Mouse (Mus musculus): ENCODE results near the gene BC051019.

BC051019 gene

DNA sequence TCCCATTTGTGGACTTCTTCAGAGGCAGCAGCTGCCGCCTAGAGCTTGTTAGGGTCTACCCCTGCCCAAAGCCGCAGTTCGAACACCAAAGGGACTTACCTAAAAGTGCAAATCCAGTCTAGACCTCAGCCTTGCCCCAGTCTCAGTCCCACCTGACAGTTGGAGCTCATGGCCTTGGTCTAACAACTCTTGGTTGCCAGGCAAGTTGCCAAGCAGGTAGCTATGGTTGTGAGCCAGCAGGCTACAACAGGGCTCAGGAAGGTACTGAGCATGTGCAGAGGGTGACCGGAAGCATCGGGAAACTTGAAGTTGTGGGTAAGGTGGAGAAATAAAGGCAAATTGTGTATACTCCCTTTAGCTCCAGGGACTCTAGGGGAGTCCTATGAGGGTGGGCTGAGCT lies at the start of gene BC051019:
Gene BC051019 (minus strand): TSS at position 154 of the 400 bp plus-strand sequence.
- DNase-seq, result no peak

DNA sequence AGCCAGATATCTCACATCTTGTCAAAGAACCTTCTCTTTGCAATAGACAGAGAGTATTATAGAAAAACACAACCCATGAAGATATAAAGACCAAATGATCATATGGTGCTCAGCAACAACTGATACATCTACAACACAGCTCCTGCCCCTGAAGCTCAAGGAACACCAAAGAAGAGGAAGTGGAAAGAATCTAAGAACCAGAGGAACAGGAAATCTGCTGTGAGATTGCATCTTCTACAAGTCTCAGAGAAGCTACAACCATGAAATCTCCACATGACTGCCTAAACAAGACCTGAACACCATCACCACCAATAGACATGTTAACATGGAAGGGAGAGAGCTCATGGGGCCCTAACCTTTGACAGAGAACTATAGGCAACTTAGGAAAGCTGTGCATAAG lies 48.6 kb upstream of the BC051019 start:
- no peak for DNase-seq

DNA sequence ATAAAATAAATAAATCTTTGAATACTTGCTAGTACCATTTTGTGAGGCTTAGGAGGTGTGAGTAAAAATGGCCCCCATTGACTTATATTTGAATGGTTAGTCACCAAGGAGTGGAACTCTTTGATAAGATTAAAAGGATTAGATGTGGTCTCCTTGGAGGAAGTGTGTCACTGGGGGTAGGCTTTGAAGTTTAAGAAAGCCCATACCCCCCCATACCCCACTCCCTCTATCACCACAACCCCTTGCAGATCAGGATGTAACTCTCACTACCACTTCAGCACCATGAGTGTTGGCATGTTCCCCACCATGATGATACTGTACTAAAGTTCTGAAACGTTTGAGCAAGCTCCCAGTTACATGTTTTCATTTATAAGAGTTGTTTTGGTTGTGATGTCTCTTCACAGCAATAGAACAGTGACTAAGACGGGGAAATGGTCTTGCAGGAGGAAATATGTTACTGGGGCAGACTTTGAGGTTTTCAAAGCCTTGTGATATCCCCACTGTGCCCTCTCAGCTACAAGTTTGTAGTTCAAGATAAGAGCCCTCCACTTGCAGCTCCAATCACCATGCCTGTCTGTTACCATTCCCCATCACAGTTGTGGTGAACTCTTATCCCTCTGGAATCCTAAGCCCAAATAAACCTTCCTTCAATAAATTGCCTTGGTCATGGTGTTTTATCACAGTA lies 45.2 kb upstream of the BC051019 start:
- no peak for DNase-seq

DNA sequence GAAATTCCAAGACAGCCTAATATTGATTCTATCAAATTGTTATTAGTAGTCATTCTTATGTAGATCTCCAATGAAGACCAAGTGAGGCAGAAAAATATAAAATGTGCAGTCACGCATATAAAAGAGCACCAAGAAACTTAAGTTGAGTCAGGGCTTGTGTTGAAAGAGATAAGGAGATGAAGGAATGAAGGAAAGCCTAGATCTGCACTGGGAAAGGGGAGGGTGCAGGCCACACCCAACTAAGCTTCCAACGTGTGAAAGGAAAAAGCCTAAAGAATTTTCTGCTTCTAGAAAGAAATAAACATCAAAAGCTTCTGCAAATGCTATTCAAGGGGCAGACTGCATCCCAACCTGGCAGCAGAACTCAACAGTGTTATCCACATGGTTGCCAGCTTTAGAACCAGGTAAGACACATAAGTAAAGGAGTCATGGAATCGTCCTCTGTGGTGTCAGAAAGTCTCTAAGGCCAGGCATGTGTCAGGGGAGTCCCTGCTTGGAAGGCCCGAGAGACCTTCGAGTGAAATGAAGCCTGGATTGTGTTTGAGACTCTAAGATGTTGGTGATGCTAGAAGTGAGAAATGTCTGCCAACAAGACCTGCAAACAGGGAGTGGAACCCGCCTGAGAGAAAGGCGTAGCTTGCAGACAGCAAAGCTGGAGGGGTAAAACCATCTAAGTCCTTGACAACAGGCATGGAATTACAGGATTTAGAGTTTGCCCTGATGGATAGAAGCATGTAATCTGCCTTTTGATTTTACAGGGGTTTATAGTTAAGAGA lies 44.1 kb upstream of the BC051019 start:
- DNase-seq, result no peak

DNA sequence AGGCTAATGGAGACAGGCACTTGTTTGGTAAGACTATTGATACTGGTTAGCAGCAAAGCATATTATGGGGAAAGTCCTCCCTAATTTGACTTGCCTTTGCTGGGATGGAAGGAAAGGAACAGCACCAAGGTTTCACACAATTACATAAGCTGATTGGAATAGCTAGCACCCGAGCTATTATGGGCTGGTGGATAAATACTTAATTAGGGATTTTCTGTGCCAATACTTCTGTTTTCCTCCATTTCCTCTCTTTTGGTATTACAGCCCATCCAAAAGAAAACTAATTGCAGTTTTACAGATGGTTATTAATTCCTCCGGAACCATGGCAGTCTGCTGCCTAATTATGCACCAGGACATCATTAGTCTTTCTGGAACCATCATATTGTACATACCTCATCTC lies 40.4 kb upstream of the BC051019 start:
- no peak for DNase-seq

DNA sequence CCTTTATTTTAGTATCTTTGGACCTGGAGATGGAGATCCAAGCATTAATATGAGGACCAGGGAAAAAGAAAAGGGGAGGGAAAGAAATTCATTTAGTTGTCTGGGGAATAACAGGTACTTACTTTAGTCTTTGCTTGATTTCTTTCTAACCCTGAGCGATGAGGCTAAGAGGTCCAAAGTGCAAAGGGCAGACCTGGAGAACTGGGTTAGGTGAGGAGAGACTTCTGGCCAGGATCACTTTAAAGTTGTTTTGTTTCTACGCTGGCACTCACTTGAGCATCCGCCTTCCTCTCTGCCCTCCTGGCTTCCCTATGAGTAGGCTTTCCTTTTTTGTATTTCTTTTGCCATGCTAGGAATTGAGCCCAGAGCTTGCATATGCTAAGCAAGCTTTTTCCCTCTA lies 32.6 kb upstream of the BC051019 start:
- peak; percentile 69 for DNase-seq

DNA sequence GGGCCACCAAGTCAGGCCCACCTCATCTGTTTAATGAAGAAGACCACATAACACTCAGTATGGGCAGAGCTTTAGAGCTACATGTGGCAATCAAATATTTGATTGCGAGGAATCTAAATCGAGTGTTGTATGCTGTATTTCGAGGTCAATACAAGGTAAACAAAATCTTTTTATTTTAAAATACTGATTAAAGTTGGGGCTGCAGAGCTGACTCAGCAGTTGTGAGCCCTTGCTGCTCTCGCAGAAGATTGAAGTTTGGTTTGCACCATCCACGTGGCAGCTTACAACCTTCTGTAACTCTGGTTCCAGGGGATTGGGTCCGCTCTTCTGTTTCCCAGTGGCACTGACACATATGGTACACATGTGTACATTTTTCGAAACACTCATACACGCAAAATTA lies 30.4 kb upstream of the BC051019 start:
- DNase-seq, result no peak

DNA sequence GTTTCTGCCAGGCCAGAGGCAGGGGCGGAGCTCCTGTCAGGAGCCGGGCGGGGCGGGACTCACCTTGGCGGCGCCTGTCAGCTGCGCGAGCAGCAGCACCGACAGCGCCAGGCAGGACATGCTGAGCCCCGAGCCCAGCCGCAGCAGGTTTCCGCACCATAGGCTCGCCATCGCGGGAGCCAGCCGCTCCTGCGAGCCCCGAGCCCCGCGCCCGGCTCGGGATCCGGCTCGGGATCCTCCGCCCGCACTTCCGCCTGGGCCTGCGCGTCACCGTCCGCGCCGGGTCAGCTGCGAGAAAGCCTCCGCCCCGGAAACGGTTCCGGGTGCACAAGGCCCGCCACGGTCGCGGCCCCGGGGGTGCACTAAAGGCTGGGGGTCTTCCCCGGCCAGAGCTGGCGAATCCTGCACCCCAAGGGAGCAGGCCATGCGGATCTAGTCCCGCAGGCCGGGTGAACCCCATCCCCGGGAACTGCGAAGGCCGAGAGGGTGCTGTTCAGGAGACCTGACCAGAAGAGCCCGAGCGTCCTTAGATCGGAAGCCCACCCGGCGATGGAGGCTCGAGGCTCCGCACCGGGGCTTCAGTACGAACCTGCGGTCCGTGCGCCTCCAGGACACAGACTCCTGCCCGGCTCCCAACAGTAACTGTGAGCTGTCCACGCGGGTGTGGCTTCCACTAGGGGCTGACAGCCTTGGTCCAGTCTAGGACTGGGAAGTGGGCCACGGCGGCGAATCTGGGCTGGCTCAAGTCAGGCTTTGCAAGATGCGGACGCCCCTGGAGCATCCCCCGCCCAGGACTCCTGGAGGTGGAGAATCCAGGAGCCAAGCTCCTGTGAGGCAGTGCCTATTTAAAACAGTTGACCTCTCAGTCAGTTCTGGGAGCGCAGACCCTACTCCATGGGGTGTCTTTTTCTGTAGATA lies 28.6 kb upstream of the BC051019 start, which contains the start of gene Tmem9b:
Gene Tmem9b (minus strand): TSS at position 868 of the 918 bp plus-strand sequence.
- peak; percentile 76 for DNase-seq

DNA sequence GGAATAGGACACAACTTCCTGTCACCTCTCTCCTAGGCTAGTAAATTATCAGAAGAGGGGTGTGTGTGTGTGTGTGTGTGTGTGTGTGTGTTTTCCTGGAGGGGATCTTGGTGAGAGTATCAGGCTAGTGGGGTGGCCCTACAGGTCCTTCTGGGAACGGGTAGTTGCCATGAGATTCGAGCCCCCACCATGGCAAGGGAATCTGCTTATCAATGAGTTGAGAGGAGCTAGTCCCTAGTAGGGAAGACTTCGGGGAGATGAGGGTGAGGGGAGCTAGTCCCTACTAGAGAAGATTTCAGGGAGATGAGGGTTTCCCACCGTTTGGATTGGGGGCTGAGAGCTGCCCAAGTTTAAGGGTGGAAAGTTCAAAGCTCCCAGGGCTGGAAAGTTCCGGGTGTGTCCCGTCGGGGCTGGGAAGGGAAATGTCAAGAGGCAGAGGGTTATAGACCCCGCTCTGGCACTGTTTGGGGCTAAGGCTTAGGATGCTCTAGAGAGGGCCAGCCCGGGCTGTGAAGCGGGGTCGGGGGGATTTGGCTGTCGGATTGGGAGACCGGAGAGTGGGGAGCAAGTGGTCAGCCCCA lies 27.9 kb upstream of the BC051019 start:
- DNase-seq, result no peak

DNA sequence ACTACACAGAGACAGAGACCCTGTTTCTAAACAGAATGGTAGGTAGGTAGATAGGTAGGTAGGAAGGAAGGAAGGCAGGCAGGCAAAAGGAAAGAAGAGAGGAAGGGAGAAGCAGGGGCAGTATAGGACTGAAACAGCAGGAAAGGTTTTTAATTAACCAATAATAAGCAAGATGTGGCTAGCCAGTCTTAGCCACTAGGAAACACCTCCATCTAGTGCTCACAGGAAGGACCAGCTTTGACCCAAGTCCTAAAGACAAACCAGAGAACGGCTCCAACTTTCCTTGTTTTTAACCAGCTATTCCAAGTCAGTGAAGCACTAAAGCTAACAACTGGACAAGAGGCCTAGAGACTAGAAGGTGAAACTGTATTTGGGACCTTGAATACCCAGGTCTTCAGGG lies 24.1 kb upstream of the BC051019 start:
- no peak for DNase-seq

DNA sequence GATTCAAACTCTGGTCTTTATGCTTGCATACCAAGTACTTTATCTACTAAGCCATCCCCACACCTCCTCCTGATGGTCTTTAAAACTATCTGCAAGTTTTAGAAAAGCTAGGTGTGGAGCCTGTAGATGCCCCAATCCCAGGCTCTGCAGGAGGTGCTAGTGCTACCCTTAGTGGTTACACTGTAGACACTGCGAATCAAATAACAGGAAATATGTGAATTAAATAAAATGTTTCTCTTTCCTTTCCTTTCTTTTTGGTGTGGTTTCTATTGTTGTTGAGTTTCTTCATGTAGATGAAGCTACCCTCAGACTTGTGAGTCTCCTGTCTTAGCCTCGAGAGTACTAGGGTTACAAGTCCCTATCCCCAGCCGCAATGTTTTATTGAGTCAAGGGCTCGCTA lies 18.1 kb upstream of the BC051019 start:
- DNase-seq, result no peak

DNA sequence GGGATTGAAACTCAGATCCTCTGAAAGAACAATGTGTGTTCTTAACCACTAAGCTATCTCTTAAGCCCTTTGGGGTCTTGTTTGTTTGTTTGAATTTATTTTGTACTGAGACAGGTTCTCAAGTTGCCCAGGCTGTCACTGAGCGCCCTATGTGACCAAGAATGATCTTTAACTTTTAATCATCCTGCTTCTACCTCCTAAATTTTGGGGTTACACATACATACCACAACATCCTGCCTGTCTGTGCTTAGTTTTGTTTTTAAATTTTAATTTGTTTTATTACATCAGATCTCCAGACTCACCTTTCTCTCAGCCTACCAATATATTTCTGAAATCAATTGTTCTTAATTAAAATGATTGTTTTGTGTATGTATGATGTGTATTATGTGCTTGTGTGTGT lies 17.4 kb upstream of the BC051019 start:
- no peak for DNase-seq

DNA sequence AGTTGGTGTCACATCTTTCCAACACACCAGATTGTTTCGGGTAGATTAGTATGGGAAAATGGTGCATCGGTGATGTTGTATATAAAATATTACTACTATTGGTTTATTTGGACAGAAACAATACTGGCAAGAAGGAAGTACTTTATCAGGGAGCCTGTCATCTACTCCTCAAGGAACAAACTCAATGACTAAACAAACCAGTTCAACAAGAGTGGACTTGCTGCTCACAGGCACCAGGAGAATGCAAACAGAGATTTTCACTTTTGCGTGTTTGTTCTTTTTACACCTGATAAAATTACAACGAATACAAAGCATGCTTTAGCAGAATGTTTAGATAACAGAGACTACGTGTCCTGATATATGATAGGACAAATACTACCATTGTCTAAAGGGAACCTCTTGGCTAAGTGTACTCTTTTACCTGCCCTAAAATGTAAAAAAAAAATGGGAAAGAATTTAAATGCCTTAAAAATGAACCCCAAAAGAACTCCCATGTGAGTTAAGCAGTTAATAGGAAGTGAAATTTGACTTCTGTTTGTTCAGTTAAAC lies 16.2 kb upstream of the BC051019 start:
- DNase-seq, result no peak

DNA sequence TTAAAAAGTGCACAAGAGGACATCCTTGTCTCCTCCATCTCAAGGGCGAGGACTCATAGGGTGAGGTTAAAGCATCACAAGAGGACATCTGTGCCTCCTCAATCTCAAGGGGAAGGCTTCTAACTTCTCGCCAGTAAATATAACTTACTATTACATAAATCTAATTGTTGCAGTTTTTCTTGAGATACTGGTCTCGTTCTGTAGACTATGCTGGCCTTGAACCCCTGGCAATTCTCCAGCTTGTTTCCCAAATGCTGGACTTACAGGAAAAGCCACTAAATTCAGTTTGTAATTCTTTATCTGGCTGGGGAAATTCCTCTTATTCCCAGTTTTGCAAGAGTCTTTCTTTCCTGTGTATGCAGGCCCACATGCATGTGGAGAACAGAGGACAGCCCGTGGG lies 11.2 kb upstream of the BC051019 start:
- peak; percentile 27 for DNase-seq

DNA sequence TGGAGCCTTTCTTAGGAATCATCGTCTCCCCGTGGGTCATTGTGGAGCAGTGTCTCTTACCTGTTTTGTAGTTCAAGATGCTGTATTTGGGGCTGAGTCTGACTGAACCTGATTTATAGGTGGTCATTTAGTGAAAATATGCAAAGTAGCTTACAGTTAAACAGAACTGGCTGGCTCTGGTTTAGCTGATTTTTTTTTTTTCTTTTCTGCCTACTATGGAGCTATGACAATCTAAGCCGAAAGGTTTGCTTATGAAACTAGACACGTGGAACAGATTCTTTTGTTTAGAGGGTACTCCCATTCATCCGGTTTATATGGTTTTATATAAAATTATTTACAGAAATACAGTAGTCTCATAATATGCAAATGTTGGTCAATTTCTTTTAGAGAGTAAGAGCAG lies 8.0 kb upstream of the BC051019 start, which contains the start of gene Ascl3:
Gene Ascl3 (minus strand): TSS at position 101 of the 400 bp plus-strand sequence.
- DNase-seq, result no peak

DNA sequence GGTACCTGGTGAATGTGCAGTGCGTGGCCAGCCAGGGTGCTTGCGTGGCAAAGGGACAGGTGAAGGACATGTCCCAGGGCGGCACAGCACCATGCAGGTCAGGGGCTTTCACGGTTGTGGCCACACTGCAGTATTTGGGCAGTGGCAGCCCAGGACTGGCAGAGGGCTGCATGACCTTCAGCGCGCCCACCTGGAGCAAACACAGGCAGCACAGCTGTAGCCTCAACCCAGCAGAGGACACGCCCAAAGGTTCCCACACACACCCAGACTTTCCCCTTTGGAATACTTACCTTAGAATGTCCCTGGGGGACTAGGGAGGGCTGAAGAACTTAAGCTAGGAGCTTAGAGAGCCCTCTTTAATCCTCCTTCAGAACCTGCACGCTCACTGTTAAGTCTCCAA lies 536 bp downstream of the BC051019 start:
- no peak for DNase-seq

DNA sequence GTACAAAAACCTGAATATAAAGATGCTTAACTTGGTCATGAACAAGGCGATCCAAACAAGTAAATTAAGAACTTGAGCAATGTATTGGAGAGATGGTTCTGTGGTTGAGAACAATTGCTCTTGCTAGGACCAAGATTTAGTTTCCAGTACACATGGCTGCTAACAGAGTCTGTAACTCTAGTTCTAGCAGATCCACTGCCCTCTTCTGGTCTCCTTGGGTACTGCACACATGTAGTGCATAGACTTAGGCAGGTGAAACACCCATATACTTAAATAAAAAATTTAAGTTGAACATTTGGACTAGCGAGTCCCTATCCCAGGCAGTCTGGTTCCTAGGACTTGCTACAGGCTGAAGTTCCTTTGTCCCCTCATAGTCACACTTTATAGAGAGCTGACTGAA lies 1.0 kb downstream of the BC051019 start:
- DNase-seq, result no peak

DNA sequence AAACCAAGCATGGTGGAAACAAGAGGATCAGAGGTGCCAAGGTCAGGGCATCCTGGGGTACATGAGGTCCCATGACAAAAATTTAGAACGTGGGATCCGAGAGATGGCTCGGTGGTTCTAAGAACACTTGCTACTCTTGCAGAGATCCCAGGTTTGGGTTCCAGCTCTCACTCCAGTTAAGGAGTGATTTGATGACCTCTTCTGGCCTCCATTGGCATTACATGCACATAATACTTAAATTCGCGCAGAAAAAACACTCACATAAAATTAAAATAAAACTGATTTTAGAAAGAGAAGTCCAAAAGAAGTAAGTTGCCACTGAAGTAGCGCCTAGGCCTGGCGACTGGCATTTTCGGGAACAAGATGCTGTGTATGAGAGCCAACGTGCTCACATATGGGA lies 4.4 kb downstream of the BC051019 start:
- no peak for DNase-seq

DNA sequence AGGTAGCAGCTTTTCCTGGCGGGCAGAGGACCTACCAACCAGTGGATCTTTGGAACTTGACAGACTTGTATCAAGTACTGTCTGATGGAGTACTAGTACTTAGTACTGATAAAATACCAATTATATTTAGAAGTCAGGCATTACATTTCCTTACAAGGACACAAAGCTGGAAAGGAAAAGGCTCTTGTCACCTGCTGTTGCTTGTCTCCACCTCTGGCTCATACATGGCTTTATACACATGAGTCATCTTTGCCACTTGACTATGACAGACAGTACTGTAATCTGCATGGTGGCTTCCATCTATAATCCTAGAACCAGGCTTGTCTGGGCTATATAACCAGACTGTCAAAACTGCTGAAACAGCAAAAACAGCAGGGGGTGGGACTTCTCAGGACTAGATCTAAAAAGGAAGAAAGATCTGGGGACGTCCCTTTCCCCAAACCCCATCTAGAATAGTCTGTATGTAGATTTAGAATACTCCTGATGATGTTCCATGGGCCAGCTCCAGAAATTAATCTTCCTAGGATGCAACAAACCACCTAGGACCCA lies 10.1 kb downstream of the BC051019 start:
- no peak for DNase-seq

DNA sequence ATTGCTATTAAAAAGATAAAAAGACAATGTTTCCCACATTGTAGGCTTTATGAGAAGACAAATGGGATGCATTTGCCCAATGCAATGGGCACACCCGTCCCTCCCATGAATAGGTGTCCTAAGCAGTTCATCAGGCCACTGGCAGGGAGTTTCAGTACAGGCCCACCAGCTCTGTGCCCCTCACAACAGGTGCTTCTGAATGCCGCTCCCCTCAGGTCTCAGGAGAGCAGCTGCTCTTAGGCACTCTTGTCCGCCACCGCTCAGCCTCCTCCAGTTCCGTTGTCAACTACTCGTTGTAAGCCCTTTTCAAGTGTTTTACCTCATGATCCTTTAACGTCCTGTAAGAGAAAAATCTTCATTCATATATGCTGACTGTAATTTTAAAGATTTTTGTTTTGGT lies 11.5 kb downstream of the BC051019 start:
- no peak for DNase-seq

DNA sequence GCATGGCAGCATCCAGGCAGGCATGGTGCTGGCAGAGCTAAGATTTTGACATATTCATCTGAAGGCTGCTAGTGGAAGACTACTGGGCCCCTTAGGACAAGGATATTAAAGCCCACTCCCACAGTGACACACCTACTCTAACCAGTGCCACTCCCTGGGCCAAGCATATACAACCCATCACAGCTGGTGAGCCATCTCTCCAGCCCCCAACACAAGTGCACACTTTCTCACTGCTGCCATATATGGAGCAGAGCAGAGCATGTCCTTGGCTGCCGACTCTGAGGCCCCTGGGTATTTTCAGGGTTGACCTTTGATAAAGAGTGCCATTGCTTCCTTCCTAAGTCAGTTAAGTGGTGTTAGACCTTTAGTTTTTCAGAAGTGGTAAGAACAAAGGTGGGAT lies 13.6 kb downstream of the BC051019 start:
- DNase-seq, result no peak

DNA sequence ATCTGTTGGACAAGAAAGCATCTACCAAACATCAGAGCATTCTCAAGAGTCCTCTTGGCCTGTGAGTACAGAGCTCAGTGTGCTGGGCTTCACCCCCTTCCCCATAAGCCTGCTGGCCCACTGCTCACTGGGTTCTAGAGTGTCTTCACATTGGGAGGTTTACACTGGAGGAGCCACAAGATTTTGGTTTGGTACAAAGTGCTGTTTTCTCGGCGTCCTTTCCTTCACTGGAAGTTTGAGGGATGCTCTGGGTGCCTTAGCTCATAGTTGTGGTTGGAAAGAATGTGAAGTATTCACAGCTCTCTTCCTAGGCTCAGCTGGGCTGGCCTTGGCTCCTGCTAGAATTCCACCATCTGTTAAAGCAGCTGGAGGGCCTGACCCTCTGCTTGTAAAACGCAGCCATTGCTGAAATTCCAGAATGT lies 14.7 kb downstream of the BC051019 start:
- peak; percentile 57 for DNase-seq
